Mouse (Mus musculus) kidney, embryonic 16.5 days (tissue): ENCODE measurements at regions not wholly inside any gene's neighbourhood (a gene's known extent, or its start where the extent isn't known, plus 50 kb on each side); places are given as distances from the start of the nearest gene placed in this dataset.

Source experiments
- ATAC-seq: fragments of 200-750 bp; cut with Nextera tagmentation; 2 replicates; pipeline ENCODE4 v1.8.0; 2017; ENCODE audit warnings: moderate TSS enrichment; ENCODE audit not compliant: low FRiP score, low TSS enrichment
- H3K27ac ChIP-seq: fragments of 300-500 bp; sonication (generic); 2 replicates; pipeline ENCODE4 v1.5.1; 2014; ENCODE audit warnings: low read length
- H3K27me3 ChIP-seq: fragments of 300-500 bp; sonication (generic); 2 replicates; pipeline ENCODE4 v1.6.1; 2014; ENCODE audit warnings: low read length, control low read depth, mixed read lengths; ENCODE audit not compliant: insufficient read depth
- H3K36me3 ChIP-seq: fragments of 300-500 bp; sonication (generic); 2 replicates; pipeline ENCODE4 v1.6.1; 2014; ENCODE audit warnings: low read length, control low read depth, mixed read lengths; ENCODE audit not compliant: insufficient read depth
- H3K4me1 ChIP-seq: fragments of 300-500 bp; sonication (generic); 2 replicates; pipeline ENCODE4 v1.6.1; 2014; ENCODE audit warnings: low read length, control low read depth, mixed read lengths; ENCODE audit not compliant: insufficient read depth
- H3K4me2 ChIP-seq: fragments of 300-500 bp; sonication (generic); replicated peaks from 2 replicates; pipeline ENCODE4 v1.6.1; 2014; ENCODE audit warnings: low read depth, low read length
- H3K4me3 ChIP-seq: fragments of 300-500 bp; sonication (generic); 2 replicates; pipeline ENCODE4 v1.5.1; 2014; ENCODE audit warnings: mild to moderate bottlenecking, low read length
- H3K9ac ChIP-seq: fragments of 300-500 bp; sonication (generic); replicated peaks from 2 replicates; pipeline ENCODE4 v1.6.1; 2014; ENCODE audit warnings: low read length
- H3K9me3 ChIP-seq: fragments of 300-500 bp; sonication (generic); 2 replicates; pipeline ENCODE4 v1.6.1; 2016; ENCODE audit warnings: low read length, control low read depth
- WGBS: fragments of 180-500 bp; shearing (Covaris S2); extraction: QIAGEN DNeasy Blood & Tissue Kit; methylation state at CpG from one replicate; pipeline ENCODE4 v1.1.7; 2014; 5-methylcytosine and 5-hydroxymethylcytosine counted together

GRCm38 (mm10) chr15:28134206-28134605, 69.3 kb upstream of the Dnah5 start:
- Histone ChIP-seq H3K27me3 (no peaks in the 10 kb centered on the region), H3K4me1 (no peaks in the 10 kb centered on the region), H3K4me2 (no peak overlapping the region), H3K36me3 (no peaks in the 10 kb centered on the region), H3K9me3 (no peaks in the 10 kb centered on the region), H3K4me3 (no peak overlapping the region), H3K27ac (no peak overlapping the region), H3K9ac (no peak overlapping the region)
- 50% methylated on average over 2 of the region's 2 CpGs for WGBS
- ATAC-seq = no peak

- Histone ChIP-seq H3K27me3 (no peaks in the 10 kb centered on the region), H3K9ac (no peak overlapping the region), H3K27ac (no peak overlapping the region), H3K9me3 (0 out of 2 replicates have a peak, but pooled peaks cover 4% of the 10 kb centered on the region), H3K4me2 (no peak overlapping the region), H3K4me3 (no peak overlapping the region), H3K4me1 (no peaks in the 10 kb centered on the region), H3K36me3 (no peaks in the 10 kb centered on the region)
- ATAC-seq = no peak
- 81% methylated on average over 2 of the region's 2 CpGs for WGBS
These were observed 64.7 kb upstream of the Dnah5 start for GRCm38 (mm10) chr15:28138806-28139205.

- ATAC-seq = no peak
- H3K9me3 ChIP-seq = 0 out of 2 replicates have a peak, but pooled peaks cover 4% of the 10 kb centered on the region
- whole genome bisulfite sequencing = 93% methylated on average over 8 of the region's 8 CpGs
These were observed 63.3 kb upstream of the Dnah5 start for GRCm38 (mm10) chr15:28140301-28140700.

GRCm38 (mm10) chr15:28141345-28141744, 62.2 kb upstream of the Dnah5 start:
- H3K4me2 ChIP-seq = no peak overlapping the region
- H3K9ac ChIP-seq = no peak overlapping the region
- ATAC-seq = no peak
- H3K9me3 ChIP-seq = 0 out of 2 replicates have a peak, but pooled peaks cover 4% of the 10 kb centered on the region
- 64% methylated on average over 6 of the region's 6 CpGs for WGBS
- H3K27ac ChIP-seq = no peak overlapping the region
- no peaks in the 10 kb centered on the region for H3K36me3 ChIP-seq
- H3K4me3 ChIP-seq = no peak overlapping the region
- no peaks in the 10 kb centered on the region for H3K27me3 ChIP-seq
- no peaks in the 10 kb centered on the region for H3K4me1 ChIP-seq

More at GRCm38 (mm10) chr15:28140301-28140700, 63.3 kb upstream of the Dnah5 start:
- Histone ChIP-seq H3K4me2 (no peak overlapping the region), H3K9ac (no peak overlapping the region), H3K4me1 (no peaks in the 10 kb centered on the region), H3K4me3 (no peak overlapping the region), H3K36me3 (no peaks in the 10 kb centered on the region), H3K27me3 (no peaks in the 10 kb centered on the region), H3K27ac (no peak overlapping the region)

GRCm38 (mm10) chr15:28144217-28144616, 59.3 kb upstream of the Dnah5 start:
- Histone ChIP-seq H3K4me1 (no peaks in the 10 kb centered on the region), H3K36me3 (no peaks in the 10 kb centered on the region), H3K27ac (no peak overlapping the region), H3K4me3 (no peak overlapping the region), H3K27me3 (no peaks in the 10 kb centered on the region), H3K9ac (no peak overlapping the region), H3K4me2 (no peak overlapping the region), H3K9me3 (0 out of 2 replicates have a peak, but pooled peaks cover 4% of the 10 kb centered on the region)
- 82% methylated on average over 7 of the region's 7 CpGs for WGBS
- ATAC-seq = no peak

GRCm38 (mm10) chr15:28144846-28145245, 58.7 kb upstream of the Dnah5 start:
- Histone ChIP-seq H3K27me3 (no peaks in the 10 kb centered on the region), H3K27ac (no peak overlapping the region)

GRCm38 (mm10) chr15:28151678-28152077, 51.9 kb upstream of the Dnah5 start:
- no peaks in the 10 kb centered on the region for H3K36me3 ChIP-seq
- no peaks in the 10 kb centered on the region for H3K9me3 ChIP-seq
- no peaks in the 10 kb centered on the region; the same call in 1 of the 2 replicates for H3K27me3 ChIP-seq
- no peak overlapping the region for H3K27ac ChIP-seq
- no peak overlapping the region for H3K9ac ChIP-seq
- WGBS = 86% methylated on average over 2 of the region's 2 CpGs
- no peak overlapping the region for H3K4me3 ChIP-seq
- no peak for ATAC-seq
- peaks cover 6% of the 10 kb centered on the region; the same call in 1 of the 2 replicates for H3K4me1 ChIP-seq
- no peak overlapping the region for H3K4me2 ChIP-seq

More at GRCm38 (mm10) chr15:28144846-28145245, 58.7 kb upstream of the Dnah5 start:
- Histone ChIP-seq H3K4me2 (no peak overlapping the region), H3K4me1 (no peaks in the 10 kb centered on the region), H3K4me3 (no peak overlapping the region), H3K9ac (no peak overlapping the region), H3K36me3 (no peaks in the 10 kb centered on the region), H3K9me3 (0 out of 2 replicates have a peak, but pooled peaks cover 4% of the 10 kb centered on the region)
- WGBS = 92% methylated on average over 4 of the region's 4 CpGs
- ATAC-seq = no peak
